Mouse (Mus musculus) v-Abl transformed pro-B cells (cell line): ENCODE data around the gene Trim8.

ENCODE experiments used
- in situ Hi-C, 2 experiments: fragments of 400-800 bp; cut with MboI; formaldehyde crosslinking; loops; one replicate each; pipeline ENCODE4 v1.15.1; 2025; ENCODE audit not compliant: unreplicated experiment in 2 of 2

Gene Trim8

DNA sequence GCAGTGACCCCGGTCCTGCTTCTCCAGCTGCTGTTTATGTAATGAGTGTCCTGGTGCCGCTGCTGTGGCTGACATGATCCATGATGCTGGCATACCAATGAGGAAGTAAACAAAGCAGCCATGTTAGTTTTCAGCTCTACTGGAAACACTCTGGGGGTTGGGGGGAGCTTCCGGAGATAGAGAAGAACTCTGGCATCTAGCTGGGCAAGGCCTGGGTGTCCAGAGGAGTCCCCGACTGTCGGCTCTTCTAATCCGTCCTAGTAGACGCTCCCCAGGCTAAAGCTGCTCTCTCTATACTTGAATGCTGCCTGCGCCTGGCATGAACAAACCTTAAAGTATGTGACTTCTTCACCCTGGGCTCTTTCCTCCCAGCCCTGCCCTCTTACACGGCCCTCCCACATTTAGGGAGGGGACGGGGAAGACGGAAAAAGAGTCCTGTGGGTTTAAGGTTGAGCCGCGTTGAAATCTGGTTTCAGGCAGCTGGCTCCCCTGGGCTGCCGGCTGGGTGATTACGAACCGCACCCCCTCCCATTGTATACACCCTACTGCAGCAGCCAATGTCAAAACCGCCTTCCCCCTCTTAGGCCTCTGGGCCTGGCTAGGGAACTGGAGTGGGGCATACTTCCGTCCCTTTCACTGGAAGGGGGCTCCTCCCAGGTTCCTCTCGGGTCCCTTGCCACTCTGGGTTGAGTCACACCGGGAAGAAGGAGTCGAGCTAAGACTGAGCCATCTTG, 2.0 kb downstream of the Trim8 start:
- in situ Hi-C loops: loop anchor here (5.0 to 25.0 kb wide), 3 partner anchors 36 to 966 kb away; no protein-coding TSS in a partner anchor

DNA sequence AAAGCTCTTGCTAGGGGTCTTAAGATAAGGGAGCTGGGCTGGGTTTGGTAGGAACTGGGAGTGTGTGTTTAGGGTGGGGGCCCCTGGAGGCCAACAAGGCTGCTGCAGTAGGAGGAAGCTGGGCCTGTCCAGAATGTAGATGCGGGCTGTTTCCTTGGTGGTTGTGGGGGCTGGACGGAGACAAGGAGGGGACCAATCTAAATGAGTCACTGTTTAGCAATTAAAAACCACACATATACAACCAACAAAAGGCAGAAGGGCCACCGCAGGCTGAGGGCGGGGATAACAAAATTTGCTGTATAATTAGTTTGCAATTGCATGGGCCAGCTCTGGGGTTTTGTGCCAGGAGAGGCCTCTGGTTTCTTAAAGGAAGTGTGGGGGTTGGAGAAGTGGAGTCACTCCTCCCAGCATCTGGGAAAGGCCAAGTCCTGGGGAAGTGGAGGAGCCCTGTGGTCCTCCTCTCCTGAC, 2.6 kb downstream of the Trim8 start:
- in situ Hi-C loops: loop anchor here (5.0 to 25.0 kb wide), 3 partner anchors 37 to 967 kb away; no protein-coding TSS in a partner anchor

- in situ Hi-C loops: loop anchor here (5.0 to 25.0 kb wide), 3 partner anchors 38 to 968 kb away; no protein-coding TSS in a partner anchor
These were observed 3.4 kb downstream of the Trim8 start for GRCm38 (mm10) chr19:46504822-46505417.

- in situ Hi-C loops: loop anchor here (10.0 to 25.0 kb wide), 2 partner anchors 51 to 969 kb away; no protein-coding TSS in a partner anchor
These were observed 4.3 kb downstream of the Trim8 start for GRCm38 (mm10) chr19:46505646-46506371.

GRCm38 (mm10) chr19:46506372-46506717, 4.8 kb downstream of the Trim8 start:
- in situ Hi-C loops: loop anchor here (10.0 to 25.0 kb wide), 2 partner anchors 52 to 969 kb away; no protein-coding TSS in a partner anchor

DNA sequence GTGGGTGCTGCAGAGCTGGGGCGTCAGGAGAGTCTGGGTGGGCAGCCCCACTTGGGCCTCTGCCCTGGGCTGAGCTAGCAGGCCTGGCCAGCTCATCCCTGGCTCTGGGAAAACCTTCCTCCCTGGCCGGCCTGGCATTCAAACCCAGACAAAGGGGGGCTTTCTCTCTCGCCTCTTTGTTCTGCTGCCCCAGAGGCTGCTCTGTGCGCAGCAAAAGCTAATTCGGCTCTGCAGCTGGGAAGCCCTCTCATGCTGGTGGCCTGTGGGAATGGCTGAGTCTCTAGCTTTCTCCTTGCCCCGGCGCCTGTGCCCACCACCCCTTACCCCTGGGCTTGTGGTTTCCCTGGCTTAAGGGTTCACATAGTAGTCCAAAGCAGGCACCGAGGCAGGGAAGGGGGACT, 5.7 kb downstream of the Trim8 start:
- in situ Hi-C loops: loop anchor here (10.0 to 25.0 kb wide), 2 partner anchors 52 to 970 kb away; no protein-coding TSS in a partner anchor

DNA sequence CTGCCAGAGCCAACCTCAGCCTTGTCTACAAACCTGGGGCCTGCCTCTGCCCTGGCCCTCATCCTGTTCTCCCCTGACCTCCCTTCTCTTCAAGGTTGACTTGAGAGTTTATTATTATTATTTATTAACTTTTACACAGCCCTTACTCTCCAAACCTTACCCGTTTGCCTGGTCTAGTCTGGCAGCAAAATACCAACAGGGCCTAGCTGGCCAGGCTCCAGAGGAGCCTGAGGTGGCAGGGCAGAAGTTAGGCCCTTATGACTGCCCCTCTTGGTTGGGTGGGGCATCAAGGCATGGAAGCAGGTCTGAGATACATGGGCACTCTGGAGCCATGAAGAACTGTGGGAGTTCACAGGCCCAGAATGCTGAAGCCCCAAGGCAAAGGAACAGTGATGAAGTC, 6.3 kb downstream of the Trim8 start:
- in situ Hi-C loops: loop anchor here (10.0 to 25.0 kb wide), 2 partner anchors 53 to 971 kb away; no protein-coding TSS in a partner anchor

GRCm38 (mm10) chr19:46508738-46509137, 7.2 kb downstream of the Trim8 start:
- in situ Hi-C loops: loop anchor here (10.0 to 25.0 kb wide), 2 partner anchors 54 to 971 kb away; no protein-coding TSS in a partner anchor

- in situ Hi-C loops: loop anchor here (10.0 to 25.0 kb wide), 2 partner anchors 54 to 972 kb away; no protein-coding TSS in a partner anchor
These were observed 7.7 kb downstream of the Trim8 start for GRCm38 (mm10) chr19:46509202-46509601.

- in situ Hi-C loops: loop anchor here (10.0 to 25.0 kb wide), 2 partner anchors 55 to 972 kb away; no protein-coding TSS in a partner anchor
These were observed 8.2 kb downstream of the Trim8 start for GRCm38 (mm10) chr19:46509736-46510135.

GRCm38 (mm10) chr19:46510401-46510800, 8.9 kb downstream of the Trim8 start:
- in situ Hi-C loops: loop anchor here in 1 of 2 experiments (25.0 kb wide), 1 partner anchor 973 kb away; no protein-coding TSS in a partner anchor

DNA sequence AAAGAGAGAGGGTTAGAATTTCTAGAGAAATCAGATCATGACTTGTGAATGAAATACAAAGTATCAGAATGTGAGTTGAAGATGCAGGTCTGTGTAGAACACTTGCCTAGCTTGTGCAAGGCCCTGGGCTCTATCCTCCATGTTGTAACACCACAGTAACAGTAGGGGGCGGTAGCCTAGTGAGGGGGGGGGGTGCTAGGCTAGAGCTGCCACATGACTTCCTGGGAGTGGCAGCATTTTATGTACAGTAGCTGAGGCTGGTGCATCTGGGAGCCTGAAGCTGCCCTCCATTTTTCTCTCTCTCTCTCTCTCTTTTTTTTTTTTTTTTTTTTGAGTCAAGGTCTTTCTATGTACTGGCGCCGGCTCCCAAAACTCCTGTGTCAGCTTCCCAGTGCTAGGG, 9.3 kb downstream of the Trim8 start:
- in situ Hi-C loops: loop anchor here in 1 of 2 experiments (25.0 kb wide), 1 partner anchor 974 kb away; no protein-coding TSS in a partner anchor

GRCm38 (mm10) chr19:46511263-46511662, 9.8 kb downstream of the Trim8 start:
- in situ Hi-C loops: loop anchor here in 1 of 2 experiments (25.0 kb wide), 1 partner anchor 974 kb away; no protein-coding TSS in a partner anchor

DNA sequence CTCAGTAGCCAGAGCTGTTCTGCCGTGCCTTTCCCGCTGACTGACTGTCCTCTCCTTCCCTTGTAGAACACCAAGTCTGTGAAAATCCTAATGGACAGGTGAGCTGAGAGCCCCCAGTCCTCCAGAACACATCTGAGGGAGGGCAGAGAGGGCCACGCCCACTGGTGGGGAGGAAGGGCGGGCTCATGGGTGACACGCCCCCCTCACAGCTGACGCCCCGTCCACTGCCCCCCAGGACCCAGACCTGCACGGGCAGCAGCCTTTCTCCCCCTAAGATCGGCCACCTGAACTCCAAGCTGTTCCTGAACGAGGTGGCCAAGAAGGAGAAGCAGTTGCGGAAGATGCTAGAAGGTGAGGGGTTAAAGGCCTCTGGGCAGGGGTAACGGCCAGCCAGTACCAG, 12.9 kb downstream of the Trim8 start:
- in situ Hi-C loops: loop anchor here in 1 of 2 experiments (25.0 kb wide), 1 partner anchor 977 kb away; no protein-coding TSS in a partner anchor

DNA sequence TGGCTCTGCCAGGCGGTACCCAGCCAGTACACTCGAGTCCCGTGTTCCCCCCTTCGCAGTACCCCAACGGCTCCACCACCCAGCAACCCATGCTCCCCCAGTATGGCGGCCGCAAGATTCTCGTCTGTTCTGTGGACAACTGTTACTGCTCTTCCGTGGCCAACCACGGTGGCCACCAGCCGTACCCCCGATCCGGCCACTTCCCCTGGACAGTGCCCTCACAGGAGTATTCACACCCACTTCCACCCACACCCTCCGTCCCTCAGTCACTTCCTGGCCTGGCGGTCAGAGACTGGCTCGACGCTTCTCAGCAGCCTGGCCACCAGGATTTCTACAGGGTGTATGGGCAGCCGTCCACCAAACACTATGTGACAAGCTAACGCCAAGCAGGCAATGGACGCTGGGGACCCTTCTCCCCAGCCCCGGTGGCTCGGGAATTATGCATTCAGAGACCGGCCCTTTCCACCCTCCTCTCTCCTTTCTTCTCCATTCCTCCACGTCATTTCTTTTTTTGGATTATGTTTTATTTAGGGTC, 13.9 kb downstream of the Trim8 start:
- in situ Hi-C loops: loop anchor here in 1 of 2 experiments (25.0 kb wide), 1 partner anchor 978 kb away; no protein-coding TSS in a partner anchor

GRCm38 (mm10) chr19:46516667-46517528, 15.4 kb downstream of the Trim8 start:
- in situ Hi-C loops: loop anchor here in 1 of 2 experiments (25.0 kb wide), 1 partner anchor 980 kb away; no protein-coding TSS in a partner anchor

- in situ Hi-C loops: loop anchor here in 1 of 2 experiments (25.0 kb wide), 1 partner anchor 980 kb away; no protein-coding TSS in a partner anchor
These were observed 16.2 kb downstream of the Trim8 start for GRCm38 (mm10) chr19:46517529-46518351.

DNA sequence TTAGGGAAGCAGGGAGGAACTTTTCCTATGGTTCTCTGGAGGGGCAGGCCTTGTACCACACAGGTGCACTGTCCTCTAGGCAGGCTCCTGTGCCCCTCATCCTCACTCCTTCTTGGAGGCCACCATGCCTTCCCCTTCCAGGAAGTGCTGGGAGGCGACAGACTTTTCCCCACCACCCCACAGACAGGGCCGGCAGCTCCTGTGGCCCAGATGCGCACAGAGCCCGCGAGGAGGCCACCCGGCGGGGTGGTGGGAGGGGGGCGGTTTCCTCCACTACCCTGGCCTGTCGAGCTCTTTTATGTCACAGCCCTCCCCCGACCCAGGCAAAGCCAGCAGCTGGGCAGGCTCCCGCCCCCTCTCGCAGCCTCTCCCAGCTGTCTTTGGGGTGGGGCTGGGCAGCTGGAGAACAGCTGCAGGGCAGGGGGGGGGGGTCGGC, 16.9 kb downstream of the Trim8 start:
- in situ Hi-C loops: loop anchor here in 1 of 2 experiments (25.0 kb wide), 1 partner anchor 981 kb away; no protein-coding TSS in a partner anchor
